Mouse (Mus musculus) bone marrow, adult 2 months (tissue): ENCODE results near the gene Lpgat1.

Source experiments
- CTCF ChIP-seq: fragments of 200-500 bp; IDR thresholded peaks from 2 replicates; pipeline ENCODE4 v1.5.1; 2011; ENCODE audit warnings: low read length, control low read depth; ENCODE audit not compliant: control insufficient read depth, insufficient read depth
- POLR2A ChIP-seq: fragments of 200-500 bp; IDR thresholded peaks from 2 replicates; pipeline ENCODE4 v1.6.1; 2011; ENCODE audit warnings: low read depth, mild to moderate bottlenecking, control low read depth, low read length, borderline replicate concordance; ENCODE audit not compliant: control insufficient read depth

- TF ChIP-seq POLR2A (no peak), CTCF (no peak)
These were observed 2.5 kb upstream of the Lpgat1 start for GRCm38 (mm10) chr1:191715150-191715549.
